Mouse (Mus musculus) embryonic facial prominence, embryonic 13.5 days (tissue): ENCODE measurements at regions not wholly inside any gene's neighbourhood (a gene's known extent, or its start where the extent isn't known, plus 50 kb on each side); places are given as distances from the start of the nearest gene placed in this dataset.

Source experiments
- ATAC-seq: fragments of 200-750 bp; cut with Nextera tagmentation; 2 replicates; pipeline ENCODE4 v1.8.0; 2017; ENCODE audit warnings: low read depth; ENCODE audit not compliant: insufficient number of reproducible peaks, insufficient read depth, low FRiP score, low TSS enrichment
- H3K27ac ChIP-seq: fragments of 300-500 bp; sonication (generic); 2 replicates; pipeline ENCODE4 v1.5.1; 2015; ENCODE audit warnings: moderate library complexity, mild to moderate bottlenecking, inconsistent platforms
- H3K27me3 ChIP-seq: fragments of 300-500 bp; sonication (generic); 2 replicates; pipeline ENCODE4 v1.6.1; 2015; ENCODE audit warnings: mild to moderate bottlenecking, inconsistent platforms
- H3K36me3 ChIP-seq: fragments of 300-500 bp; sonication (generic); 2 replicates; pipeline ENCODE4 v1.6.1; 2015; ENCODE audit warnings: mild to moderate bottlenecking, inconsistent platforms
- H3K4me1 ChIP-seq: fragments of 300-500 bp; sonication (generic); 2 replicates; pipeline ENCODE4 v1.6.1; 2015; ENCODE audit warnings: inconsistent platforms
- H3K4me2 ChIP-seq: fragments of 300-500 bp; sonication (generic); 2 replicates; pipeline ENCODE4 v1.6.1; 2015; ENCODE audit warnings: moderate library complexity, mild to moderate bottlenecking, inconsistent platforms
- H3K4me3 ChIP-seq: fragments of 300-500 bp; sonication (generic); 2 replicates; pipeline ENCODE4 v1.5.1; 2015; ENCODE audit warnings: mild to moderate bottlenecking, inconsistent platforms
- H3K9ac ChIP-seq: fragments of 300-500 bp; sonication (generic); 2 replicates; pipeline ENCODE4 v1.6.1; 2015; ENCODE audit warnings: mild to moderate bottlenecking, inconsistent platforms
- H3K9me3 ChIP-seq: fragments of 300-500 bp; sonication (generic); 2 replicates; pipeline ENCODE4 v1.6.1; 2016; ENCODE audit warnings: inconsistent platforms
- WGBS: fragments of 180-500 bp; shearing (Covaris S2); methylation state at CpG from one replicate; pipeline ENCODE4 v1.1.7; 2015; ENCODE audit warnings: mixed read lengths; 5-methylcytosine and 5-hydroxymethylcytosine counted together

DNA sequence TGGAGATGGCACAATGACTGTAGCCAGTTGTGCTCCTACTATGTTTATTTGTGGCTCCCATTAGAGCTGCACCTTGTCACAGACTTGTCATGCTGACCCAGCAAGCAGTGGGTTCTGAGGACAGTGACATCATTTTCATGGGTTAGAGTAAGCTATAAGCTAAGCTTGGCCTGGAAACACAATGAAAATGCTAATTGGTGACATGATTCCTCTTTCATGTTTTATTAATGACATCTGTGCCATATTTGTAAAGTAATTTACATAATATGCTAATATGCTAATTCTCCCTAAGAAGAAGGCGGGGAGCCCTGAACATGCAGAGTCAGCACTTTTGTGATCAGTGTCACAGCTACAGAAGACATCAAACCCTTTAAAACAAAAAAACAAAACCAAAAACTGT is 168.2 kb downstream of the Irs2 start:
- no peak overlapping the region for H3K4me3 ChIP-seq
- no peak overlapping the region for H3K27ac ChIP-seq
- H3K4me2 ChIP-seq: no peak overlapping the region
- 74% methylated on average over 1 of the region's 1 CpGs for WGBS
- H3K27me3 ChIP-seq: peaks cover 13% of the 10 kb centered on the region; the same call in 1 of the 2 replicates
- H3K9me3 ChIP-seq: no peaks in the 10 kb centered on the region
- no peaks in the 10 kb centered on the region; the same call in 1 of the 2 replicates for H3K4me1 ChIP-seq
- no peak for ATAC-seq
- no peak overlapping the region for H3K9ac ChIP-seq
- H3K36me3 ChIP-seq: no peaks in the 10 kb centered on the region

GRCm38 (mm10) chr8:10835054-10835453 is 173.2 kb downstream of the Irs2 start:
- ATAC-seq: no peak
- Histone ChIP-seq H3K27ac (no peak overlapping the region), H3K27me3 (0 out of 2 replicates have a peak, but pooled peaks cover 8% of the 10 kb centered on the region), H3K4me2 (no peak overlapping the region), H3K9me3 (no peaks in the 10 kb centered on the region), H3K9ac (no peak overlapping the region), H3K36me3 (no peaks in the 10 kb centered on the region), H3K4me1 (no peaks in the 10 kb centered on the region; the same call in 1 of the 2 replicates), H3K4me3 (no peak overlapping the region)
- 88% methylated on average over 6 of the region's 6 CpGs for WGBS

GRCm38 (mm10) chr8:10831864-10832263 is 176.4 kb downstream of the Irs2 start:
- WGBS: 83% methylated on average over 7 of the region's 7 CpGs
- ATAC-seq: no peak
- H3K36me3 ChIP-seq: no peaks in the 10 kb centered on the region

GRCm38 (mm10) chr8:10831277-10831676 is 177.0 kb downstream of the Irs2 start:
- no peak overlapping the region for H3K27ac ChIP-seq
- 0 out of 2 replicates have a peak, but pooled peaks cover 6% of the 10 kb centered on the region for H3K27me3 ChIP-seq
- ATAC-seq: no peak
- H3K36me3 ChIP-seq: no peaks in the 10 kb centered on the region
- 75% methylated on average over 6 of the region's 6 CpGs for whole genome bisulfite sequencing
- no peak overlapping the region for H3K4me2 ChIP-seq
- no peaks in the 10 kb centered on the region for H3K4me1 ChIP-seq
- no peaks in the 10 kb centered on the region for H3K9me3 ChIP-seq
- H3K9ac ChIP-seq: no peak overlapping the region
- no peak overlapping the region for H3K4me3 ChIP-seq

More at GRCm38 (mm10) chr8:10831864-10832263, 176.4 kb downstream of the Irs2 start:
- Histone ChIP-seq H3K27ac (no peak overlapping the region), H3K4me3 (no peak overlapping the region), H3K27me3 (0 out of 2 replicates have a peak, but pooled peaks cover 6% of the 10 kb centered on the region), H3K9me3 (no peaks in the 10 kb centered on the region), H3K4me2 (no peak overlapping the region), H3K4me1 (no peaks in the 10 kb centered on the region), H3K9ac (no peak overlapping the region)

DNA sequence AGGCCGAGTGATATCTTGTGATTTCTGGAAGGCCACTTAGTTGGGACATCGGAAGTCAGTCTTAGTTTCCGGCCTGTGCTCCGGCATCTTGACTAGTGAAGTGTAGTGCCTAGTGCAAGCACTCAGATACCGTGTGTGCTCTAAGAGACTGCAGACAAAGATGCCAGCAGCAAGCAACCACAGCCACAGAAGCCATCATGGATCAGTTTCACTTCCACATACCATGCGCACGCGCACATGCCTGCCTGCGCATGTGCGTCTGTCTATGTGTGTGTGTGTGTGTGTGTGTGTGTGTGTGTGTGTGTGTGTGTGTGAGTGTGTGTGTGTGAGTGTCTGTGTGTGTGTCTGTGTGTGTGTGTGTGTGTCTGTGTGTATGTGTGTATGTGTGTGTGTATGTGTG is 177.4 kb downstream of the Irs2 start:
- H3K27me3 ChIP-seq: 0 out of 2 replicates have a peak, but pooled peaks cover 6% of the 10 kb centered on the region
- no peak overlapping the region for H3K27ac ChIP-seq
- H3K36me3 ChIP-seq: no peaks in the 10 kb centered on the region
- no peak overlapping the region for H3K4me3 ChIP-seq
- no peaks in the 10 kb centered on the region for H3K4me1 ChIP-seq
- ATAC-seq: no peak
- WGBS: 91% methylated on average over 10 of the region's 10 CpGs
- no peaks in the 10 kb centered on the region for H3K9me3 ChIP-seq
- H3K4me2 ChIP-seq: no peak overlapping the region
- H3K9ac ChIP-seq: no peak overlapping the region

DNA sequence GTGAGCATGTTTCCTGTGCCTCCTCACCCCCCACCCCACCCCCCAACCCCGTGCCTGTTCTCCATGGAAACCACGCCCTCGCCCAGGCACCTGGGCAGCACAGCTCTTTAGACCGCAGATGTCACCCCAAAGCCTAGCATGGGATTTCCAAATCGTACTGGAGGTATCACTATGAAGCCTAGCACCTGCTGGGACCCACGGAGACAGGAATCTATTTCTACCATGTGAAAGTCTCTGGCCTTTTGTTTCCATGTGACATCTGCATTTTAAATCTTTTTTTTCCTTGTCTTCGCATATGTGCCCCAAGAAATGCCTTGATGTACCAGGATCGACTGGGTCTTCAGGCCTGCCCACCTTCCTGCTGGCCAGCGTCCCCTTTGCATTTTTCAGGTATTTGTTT is 179.7 kb downstream of the Irs2 start:
- Histone ChIP-seq H3K36me3 (no peaks in the 10 kb centered on the region), H3K9ac (no peak overlapping the region), H3K4me1 (0 out of 2 replicates have a peak, but pooled peaks cover 6% of the 10 kb centered on the region), H3K4me3 (no peak overlapping the region), H3K9me3 (no peaks in the 10 kb centered on the region), H3K27me3 (0 out of 2 replicates have a peak, but pooled peaks cover 6% of the 10 kb centered on the region), H3K27ac (no peak overlapping the region), H3K4me2 (no peak overlapping the region)
- 43% methylated on average over 9 of the region's 9 CpGs for WGBS
- no peak for ATAC-seq

- no peaks in the 10 kb centered on the region for H3K9me3 ChIP-seq
- no peak overlapping the region for H3K4me3 ChIP-seq
- no peak overlapping the region for H3K9ac ChIP-seq
- H3K36me3 ChIP-seq: no peaks in the 10 kb centered on the region
- 83% methylated on average over 6 of the region's 6 CpGs for WGBS
- H3K4me1 ChIP-seq: 0 out of 2 replicates have a peak, but pooled peaks cover 6% of the 10 kb centered on the region
- no peak overlapping the region for H3K4me2 ChIP-seq
- H3K27me3 ChIP-seq: 0 out of 2 replicates have a peak, but pooled peaks cover 6% of the 10 kb centered on the region
- ATAC-seq: no peak
- H3K27ac ChIP-seq: no peak overlapping the region
Observed at GRCm38 (mm10) chr8:10827560-10827959, 180.7 kb downstream of the Irs2 start.

GRCm38 (mm10) chr8:10825981-10826380 is 182.3 kb downstream of the Irs2 start:
- no peak overlapping the region for H3K27ac ChIP-seq
- H3K9ac ChIP-seq: no peak overlapping the region
- H3K36me3 ChIP-seq: no peaks in the 10 kb centered on the region
- 0 out of 2 replicates have a peak, but pooled peaks cover 6% of the 10 kb centered on the region for H3K27me3 ChIP-seq
- no peaks in the 10 kb centered on the region for H3K9me3 ChIP-seq
- 0 out of 2 replicates have a peak, but pooled peaks cover 10% of the 10 kb centered on the region for H3K4me1 ChIP-seq
- H3K4me2 ChIP-seq: no peak overlapping the region
- H3K4me3 ChIP-seq: no peak overlapping the region
- ATAC-seq: no peak
- WGBS: 71% methylated on average over 4 of the region's 4 CpGs

DNA sequence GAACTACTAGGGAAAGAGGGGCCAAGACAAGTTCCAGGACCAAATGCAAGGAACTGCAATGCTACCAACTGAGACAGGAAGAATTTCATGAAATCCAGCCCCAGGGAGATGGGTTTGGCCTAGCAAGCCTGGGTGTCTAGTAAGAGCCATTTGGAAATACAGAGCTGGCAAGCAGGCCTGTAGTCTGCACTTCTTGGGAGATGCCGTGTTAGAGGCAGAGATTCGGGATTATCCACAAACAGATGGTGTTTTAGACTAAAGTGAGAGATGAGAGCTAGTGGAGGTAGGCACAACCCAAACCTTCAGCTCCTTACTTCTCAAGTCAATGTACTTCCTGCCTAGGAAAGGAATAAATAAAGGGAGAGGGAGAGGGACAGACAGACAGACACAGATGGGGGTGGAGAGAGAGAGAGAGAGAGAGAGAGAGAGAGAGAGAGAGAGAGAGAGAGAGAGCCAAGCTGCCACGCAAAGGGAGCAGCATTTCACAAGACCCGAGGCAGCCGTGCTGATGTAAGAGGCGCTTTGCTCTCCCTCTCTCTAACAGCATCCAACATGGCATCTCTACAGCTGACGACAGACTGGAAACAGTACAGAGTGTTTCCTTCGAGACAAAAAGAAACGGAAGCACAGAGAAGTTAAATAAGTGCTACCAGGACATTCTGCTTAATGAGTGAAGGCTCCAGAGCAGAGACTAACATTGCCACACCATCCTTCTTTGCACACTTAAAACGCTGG is 182.9 kb downstream of the Irs2 start:
- no peak overlapping the region for H3K27ac ChIP-seq
- H3K9me3 ChIP-seq: no peaks in the 10 kb centered on the region
- WGBS: 69% methylated on average over 10 of the region's 10 CpGs
- no peak overlapping the region for H3K4me3 ChIP-seq
- H3K36me3 ChIP-seq: no peaks in the 10 kb centered on the region
- no peak for ATAC-seq
- H3K9ac ChIP-seq: 0 out of 2 replicates have a peak overlapping the region, but pooled peaks have one; percentile 16
- H3K4me2 ChIP-seq: no peak overlapping the region
- H3K4me1 ChIP-seq: 0 out of 2 replicates have a peak, but pooled peaks cover 10% of the 10 kb centered on the region
- H3K27me3 ChIP-seq: 0 out of 2 replicates have a peak, but pooled peaks cover 6% of the 10 kb centered on the region

DNA sequence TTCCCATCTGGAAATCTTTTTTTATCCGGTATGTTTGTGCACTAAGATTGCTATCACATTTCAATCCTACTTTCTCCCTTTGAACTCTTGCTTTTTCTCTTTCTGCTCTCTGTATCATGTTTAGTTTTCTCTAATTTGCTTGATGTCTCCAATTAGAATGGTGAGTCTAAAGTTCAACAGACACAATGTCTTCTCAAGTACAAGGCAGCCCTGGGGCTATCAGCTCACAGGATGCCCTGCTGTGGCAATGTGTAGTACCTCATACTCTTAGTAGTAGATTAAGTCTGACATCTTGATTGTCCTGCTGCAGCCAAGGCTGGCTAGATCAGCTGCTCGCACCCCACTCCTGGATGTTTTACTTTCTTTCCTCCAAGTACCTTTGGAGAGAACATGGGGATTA is 186.4 kb downstream of the Irs2 start:
- no peak overlapping the region for H3K4me3 ChIP-seq
- H3K9ac ChIP-seq: no peak overlapping the region
- no peak overlapping the region for H3K4me2 ChIP-seq
- H3K27me3 ChIP-seq: no peaks in the 10 kb centered on the region
- H3K36me3 ChIP-seq: no peaks in the 10 kb centered on the region
- no peaks in the 10 kb centered on the region for H3K9me3 ChIP-seq
- no peak overlapping the region for H3K27ac ChIP-seq
- WGBS: 35% methylated on average over 2 of the region's 2 CpGs
- ATAC-seq: no peak
- H3K4me1 ChIP-seq: 0 out of 2 replicates have a peak, but pooled peaks cover 10% of the 10 kb centered on the region

DNA sequence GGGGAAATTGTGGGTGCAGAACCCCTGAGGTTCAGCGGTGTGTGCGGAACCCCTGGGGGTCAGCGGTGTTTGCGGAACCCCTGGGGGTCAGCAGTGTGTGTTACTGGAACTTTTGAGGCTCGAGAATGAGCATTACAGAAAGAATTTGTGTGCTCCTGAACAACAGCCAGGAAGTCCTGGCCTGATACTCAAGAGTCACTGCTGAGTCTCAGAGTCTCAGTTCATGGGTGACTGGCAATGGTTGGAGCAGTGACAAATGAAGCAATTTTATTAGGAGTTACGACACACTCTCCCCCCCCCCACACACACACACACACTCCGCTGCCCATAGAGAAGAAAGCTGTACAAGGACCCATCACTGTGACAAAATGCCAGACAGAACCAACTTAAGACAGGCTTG is 193.8 kb downstream of the Irs2 start:
- Histone ChIP-seq H3K27ac (no peak overlapping the region), H3K4me3 (no peak overlapping the region), H3K4me2 (no peak overlapping the region), H3K27me3 (no peaks in the 10 kb centered on the region), H3K9me3 (no peaks in the 10 kb centered on the region), H3K9ac (no peak overlapping the region), H3K36me3 (no peaks in the 10 kb centered on the region), H3K4me1 (no peaks in the 10 kb centered on the region)
- ATAC-seq: no peak
- 85% methylated on average over 7 of the region's 7 CpGs for WGBS

DNA sequence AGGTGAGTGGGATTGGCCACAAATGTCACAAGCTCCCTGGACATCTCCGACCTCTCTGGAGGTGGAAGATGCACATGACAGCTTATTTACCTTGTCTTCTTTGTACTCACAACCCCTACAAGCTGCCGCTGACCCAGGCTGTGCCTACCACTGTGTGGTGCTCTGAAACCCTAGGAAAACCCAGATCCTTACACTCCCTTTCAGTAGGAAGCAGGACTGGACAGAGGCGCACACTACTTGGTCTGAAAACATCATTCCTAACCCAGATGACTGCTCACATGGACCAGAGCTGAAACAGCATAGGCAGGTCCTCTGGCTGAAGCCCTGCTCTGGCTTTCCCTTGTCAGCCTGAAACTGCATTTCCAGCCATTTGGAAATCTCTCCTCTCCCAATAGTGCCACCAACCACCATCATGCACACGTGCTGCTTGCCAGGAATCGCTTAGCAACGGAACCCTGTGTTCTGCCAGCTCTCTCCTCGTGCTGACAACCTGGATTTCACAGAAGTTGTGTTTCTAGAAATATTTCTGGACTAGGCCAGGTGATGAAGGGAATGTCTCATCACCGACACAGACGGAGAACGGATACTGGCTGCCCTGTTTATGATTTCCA is 196.1 kb downstream of the Irs2 start:
- H3K27ac ChIP-seq: no peak overlapping the region
- H3K4me2 ChIP-seq: no peak overlapping the region
- ATAC-seq: no peak

More for the DNA sequence above, 196.1 kb downstream of the Irs2 start:
- Histone ChIP-seq H3K9ac (no peak overlapping the region), H3K9me3 (no peaks in the 10 kb centered on the region), H3K27me3 (no peaks in the 10 kb centered on the region), H3K4me3 (no peak overlapping the region), H3K36me3 (no peaks in the 10 kb centered on the region), H3K4me1 (no peaks in the 10 kb centered on the region)
- 72% methylated on average over 10 of the region's 10 CpGs for WGBS
